Mouse (Mus musculus): ENCODE measurements around the gene Gm8297. TPM values are rescaled to one million over a fixed set of nuclear protein-coding genes. Genes with fewer than 3 reads are reported as not detected.
"Not testable (repeated sequence)": the region's sequence is repeated elsewhere in the genome, so short reads cannot be mapped to it uniquely, and the experiment has no call there.

The Gm8297 gene
- polyA plus RNA-seq (2015; fragmentation: Nextera tagmentation; extraction: Ambion mirVana): not detected in 2 replicates

- not testable (repeated sequence) for H3K9ac ChIP-seq (replicated peaks; ENCODE audit: low read depth, low read length); H3K36me3 ChIP-seq (ENCODE audit: control insufficient read depth, insufficient read depth); ATAC-seq; H3K9me3 ChIP-seq (ENCODE audit: control insufficient read depth, low read length); H3K4me1 ChIP-seq (replicated peaks; ENCODE audit: control insufficient read depth, insufficient read depth, low read length); H3K4me3 ChIP-seq (replicated peaks; ENCODE audit: low read length); H3K27me3 ChIP-seq (replicated peaks; ENCODE audit: control insufficient read depth, insufficient read depth, low read length); H3K4me2 ChIP-seq (ENCODE audit: low read length); H3K27ac ChIP-seq (ENCODE audit: low read length)
Observed at GRCm38 (mm10) chr14:4983635-4984034, at the start of gene Gm8297. TSS of gene Gm8297 (plus strand) at chr14:4983935.

GRCm38 (mm10) chr14:5015591-5015990 lies 31.9 kb downstream of the Gm8297 start, which contains the start of gene Gm3298:
TSS of gene Gm3298 (plus strand) at chr14:5015891.
- not testable (repeated sequence) for ATAC-seq; H3K36me3 ChIP-seq (ENCODE audit: control insufficient read depth, insufficient read depth); H3K27ac ChIP-seq (ENCODE audit: low read length); H3K4me3 ChIP-seq (replicated peaks; ENCODE audit: low read length); H3K4me1 ChIP-seq (replicated peaks; ENCODE audit: control insufficient read depth, insufficient read depth, low read length); H3K27me3 ChIP-seq (replicated peaks; ENCODE audit: control insufficient read depth, insufficient read depth, low read length); H3K4me2 ChIP-seq (ENCODE audit: low read length); H3K9ac ChIP-seq (replicated peaks; ENCODE audit: low read depth, low read length); H3K9me3 ChIP-seq (ENCODE audit: control insufficient read depth, low read length)
- 57% methylated on average over 1 of the region's 2 CpGs for WGBS

Other genes with a start within 250 kb of the Gm8297 start
- gene Gm9602, start 207.6 kb upstream of the Gm8297 start, polyA plus RNA-seq (2015; fragmentation: Nextera tagmentation; extraction: Ambion mirVana): not detected in 2 replicates
- gene Gm3269, start 145.8 kb upstream of the Gm8297 start, polyA plus RNA-seq (2015; fragmentation: Nextera tagmentation; extraction: Ambion mirVana): not detected in 2 replicates
- 2.2 and 4.9 TPM in 2 replicates for gene Gm3264, start 128.4 kb upstream of the Gm8297 start, polyA plus RNA-seq (2015; fragmentation: Nextera tagmentation; extraction: Ambion mirVana)
- gene Gm3278, start 91.5 kb upstream of the Gm8297 start, polyA plus RNA-seq (2015; fragmentation: Nextera tagmentation; extraction: Ambion mirVana): not detected in 2 replicates
- not detected in 2 replicates for gene Gm3298, start 32.0 kb downstream of the Gm8297 start, polyA plus RNA-seq (2015; fragmentation: Nextera tagmentation; extraction: Ambion mirVana)
- not detected in 2 replicates for gene 4930555G01Rik, start 66.7 kb downstream of the Gm8297 start, polyA plus RNA-seq (2015; fragmentation: Nextera tagmentation; extraction: Ambion mirVana)
- 8.5 and 9.2 TPM in 2 replicates for gene Gm8281, start 87.1 kb downstream of the Gm8297 start, polyA plus RNA-seq (2015; fragmentation: Nextera tagmentation; extraction: Ambion mirVana)
- not detected in 2 replicates for gene Gm8279, start 147.6 kb downstream of the Gm8297 start, polyA plus RNA-seq (2015; fragmentation: Nextera tagmentation; extraction: Ambion mirVana)
- not detected in 2 replicates for gene Gm3317, start 180.6 kb downstream of the Gm8297 start, polyA plus RNA-seq (2015; fragmentation: Nextera tagmentation; extraction: Ambion mirVana)
- gene Gm8271, start 201.9 kb downstream of the Gm8297 start, polyA plus RNA-seq (2015; fragmentation: Nextera tagmentation; extraction: Ambion mirVana): not detected in 2 replicates